Mouse (Mus musculus): ENCODE measurements around the gene B3gntl1.
"Not testable (repeated sequence)": the region's sequence is repeated elsewhere in the genome, so short reads cannot be mapped to it uniquely, and the experiment has no call there.

Gene B3gntl1

DNA sequence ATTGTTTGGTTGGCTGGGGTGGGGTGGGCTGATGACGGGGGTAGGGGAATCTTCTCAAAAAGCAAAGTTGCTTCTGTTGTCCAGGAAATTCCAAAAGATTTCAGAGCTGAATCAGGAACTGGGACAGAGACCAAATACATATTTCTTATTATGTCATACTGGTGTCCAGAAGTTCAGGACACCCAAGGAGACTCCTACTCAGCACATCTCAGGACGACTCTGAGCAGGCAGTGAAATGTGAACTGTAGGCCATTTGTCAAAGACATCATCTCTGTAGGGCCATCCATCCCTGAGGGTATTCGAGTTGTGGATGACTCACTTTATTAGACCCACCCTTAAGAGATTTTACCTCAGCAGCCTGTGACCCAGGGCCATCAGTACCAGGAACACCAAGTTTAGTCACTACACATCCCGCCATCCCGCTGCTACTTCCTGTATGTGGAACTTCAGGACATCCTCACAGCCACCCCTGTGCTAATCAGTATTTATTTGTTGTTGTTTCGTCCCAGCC is 12.6 kb upstream of the B3gntl1 start:
- DNase-seq (ENCODE audit: low spot score in 2 of 2), result no peak

DNA sequence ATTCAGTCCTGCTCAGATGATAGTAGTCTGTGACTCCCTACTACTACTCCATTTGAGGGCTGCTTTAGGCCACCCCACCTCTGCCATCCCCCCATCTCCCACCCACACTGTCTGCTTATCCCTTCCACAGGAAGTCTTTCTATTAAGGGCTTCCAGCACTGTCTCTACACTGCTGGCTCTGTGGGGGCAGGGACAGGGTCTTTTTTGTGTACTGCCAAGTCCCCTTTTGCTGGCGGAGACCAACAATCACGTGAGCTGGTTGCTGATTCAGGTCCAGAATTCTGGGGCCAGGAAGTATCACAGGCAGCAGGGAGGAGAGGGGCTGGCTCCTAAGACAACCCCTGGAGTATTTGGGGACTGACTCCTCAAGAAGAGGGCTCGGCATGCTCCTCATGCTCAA is 10.3 kb upstream of the B3gntl1 start:
- DNase-seq (ENCODE audit: low spot score in 2 of 2), result no peak

DNA sequence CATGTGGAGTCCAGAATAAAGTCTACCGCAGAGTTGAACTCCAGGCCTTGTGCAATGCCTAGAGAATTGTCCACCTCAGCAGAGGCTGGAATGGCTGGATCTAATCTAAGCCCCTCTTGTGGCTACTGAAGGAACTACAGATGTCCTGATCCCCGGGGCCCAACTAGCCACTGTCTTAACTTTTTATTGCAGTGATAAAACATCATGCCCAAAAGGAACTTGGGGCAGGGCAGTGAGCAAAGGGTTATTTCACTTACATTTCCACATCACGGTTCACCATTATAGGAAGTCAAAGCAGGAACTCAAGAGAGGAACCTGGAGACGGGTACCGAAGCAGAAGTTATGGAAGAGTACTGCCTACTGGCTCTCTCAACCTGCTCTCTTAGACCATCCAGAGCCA is 7.8 kb upstream of the B3gntl1 start:
- peak in 1 of 2 experiments; percentile 11 for DNase-seq (ENCODE audit: low spot score in 2 of 2)

DNA sequence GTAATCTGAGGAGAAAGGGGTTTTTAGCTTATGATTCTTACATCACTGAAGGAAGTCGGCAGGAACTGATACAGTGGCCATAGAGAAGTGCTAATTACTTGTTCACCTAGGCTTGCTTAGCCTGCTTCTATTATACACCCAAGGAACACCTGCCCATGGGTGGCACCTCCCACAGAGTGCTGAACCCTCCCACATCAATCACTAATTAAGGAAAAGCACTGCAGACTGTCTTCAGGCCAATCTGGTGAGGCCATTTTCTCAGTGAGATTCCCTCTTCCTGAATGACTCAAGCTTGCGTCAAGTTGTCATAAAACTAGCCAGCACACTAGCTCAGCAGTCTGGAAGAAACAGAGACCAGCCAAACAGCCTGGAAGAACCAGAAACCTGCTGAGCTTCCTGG is 6.6 kb upstream of the B3gntl1 start:
- no peak for DNase-seq (ENCODE audit: low spot score in 2 of 2)

DNA sequence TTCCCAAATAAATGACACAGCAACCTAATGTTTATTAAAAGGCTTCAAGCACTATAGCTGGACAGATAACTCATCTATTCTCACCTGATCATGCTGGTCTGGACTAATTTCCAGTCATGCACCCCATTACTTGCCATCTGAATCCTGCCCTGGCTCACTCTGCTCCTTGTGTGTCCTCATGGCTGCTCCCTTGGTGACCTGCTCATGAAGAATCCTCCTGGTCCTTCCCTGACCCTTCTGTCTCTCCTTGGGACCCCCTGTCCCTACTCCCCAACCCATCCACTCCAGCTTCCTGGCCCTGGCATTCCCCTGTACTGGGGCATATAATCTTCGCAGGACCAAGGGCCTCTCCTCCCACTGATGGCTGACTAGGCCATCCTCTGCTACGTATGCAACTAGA is 3.9 kb upstream of the B3gntl1 start:
- no peak for DNase-seq (ENCODE audit: low spot score in 2 of 2)

DNA sequence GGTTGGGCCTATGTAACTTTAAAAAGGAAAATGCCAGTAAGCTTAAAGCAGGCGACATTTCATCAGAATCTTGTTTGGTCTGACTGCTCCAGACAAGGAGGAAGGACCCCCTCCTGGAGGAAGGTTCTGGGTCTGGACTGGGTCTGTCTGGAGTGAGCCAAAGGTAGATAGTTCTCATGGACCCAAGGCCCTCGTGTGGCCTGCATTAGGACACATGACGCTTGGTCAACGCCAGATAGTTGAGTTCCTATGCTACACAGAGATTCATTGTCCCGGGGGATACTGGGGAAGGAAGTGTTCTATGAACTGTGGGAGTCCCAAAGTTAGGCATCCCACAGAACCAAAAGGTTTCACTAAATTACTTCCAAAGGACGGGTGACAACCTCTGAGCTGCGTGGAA is 676 bp upstream of the B3gntl1 start:
- DNase-seq (ENCODE audit: low spot score in 2 of 2), result no peak

DNA sequence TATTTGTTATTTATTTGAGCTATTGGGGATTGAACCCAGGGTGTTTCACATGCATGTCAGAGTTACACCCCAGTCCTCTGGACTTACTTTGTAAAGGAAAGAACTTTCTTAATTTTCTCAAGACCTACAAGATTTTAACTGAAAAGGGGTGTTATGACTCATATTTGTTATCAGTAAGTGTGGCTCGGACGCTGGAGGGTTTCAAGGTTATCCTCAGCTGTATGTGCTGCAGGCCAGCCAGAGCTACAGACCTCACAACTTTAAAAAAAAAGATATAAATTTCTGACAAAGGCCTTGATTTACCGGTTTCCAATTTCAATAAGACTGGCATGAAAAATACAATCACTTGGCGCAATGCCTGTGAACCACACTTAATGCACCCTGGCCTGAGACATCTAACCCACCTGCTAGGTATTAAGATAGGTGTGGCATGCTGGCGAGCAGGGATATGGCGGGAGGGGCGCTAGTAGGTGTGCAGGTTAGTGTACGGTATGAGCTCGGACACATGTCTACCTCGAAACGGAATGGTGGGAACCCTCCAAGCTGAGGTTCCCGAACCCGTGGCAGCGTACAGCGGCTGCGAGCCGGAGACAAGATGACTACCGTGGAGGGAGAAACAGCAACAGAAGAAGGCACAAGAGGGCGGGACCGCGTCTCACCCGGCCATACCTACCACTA is 502 bp downstream of the B3gntl1 start:
- no peak for DNase-seq (ENCODE audit: low spot score in 2 of 2)

DNA sequence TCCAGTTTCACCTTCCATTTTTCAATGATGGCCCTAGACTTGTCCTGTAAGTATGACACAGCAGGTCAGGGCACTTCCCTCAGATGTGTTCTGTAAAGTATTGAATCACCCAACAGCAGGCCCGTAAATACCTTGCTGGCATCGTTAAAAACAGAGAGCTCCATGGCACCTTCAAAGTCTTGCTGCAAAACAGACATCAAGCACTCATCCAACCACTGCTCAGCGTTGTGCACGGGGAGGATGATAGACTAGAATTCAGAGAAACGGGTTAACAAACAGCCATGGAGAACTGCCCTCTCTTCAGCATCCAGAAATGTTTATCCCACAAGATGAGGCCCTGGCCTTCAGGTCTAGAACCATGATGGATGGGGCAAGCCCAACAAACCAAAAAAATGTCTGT is 2.0 kb downstream of the B3gntl1 start:
- no peak for DNase-seq (ENCODE audit: low spot score in 2 of 2)

DNA sequence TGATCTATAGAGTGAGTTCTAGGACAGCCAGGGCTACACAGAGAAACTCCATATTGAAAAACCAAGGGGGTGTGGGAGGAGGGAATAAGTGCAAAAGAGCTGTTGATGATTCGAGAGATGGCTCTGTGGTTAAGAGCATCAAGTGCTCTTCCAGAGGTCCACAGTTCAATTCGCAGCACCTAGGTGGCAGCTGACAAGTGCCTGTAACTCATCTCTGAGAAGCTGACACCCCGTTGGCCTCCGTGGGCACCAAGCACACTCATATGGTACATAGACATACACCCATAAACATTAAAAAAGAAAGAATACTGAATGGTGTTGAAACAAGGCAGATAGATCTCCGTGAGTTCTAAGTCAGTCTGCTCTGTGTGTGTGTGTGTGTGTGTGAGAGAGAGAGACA is 4.2 kb downstream of the B3gntl1 start:
- DNase-seq (ENCODE audit: low spot score in 2 of 2), result no peak

DNA sequence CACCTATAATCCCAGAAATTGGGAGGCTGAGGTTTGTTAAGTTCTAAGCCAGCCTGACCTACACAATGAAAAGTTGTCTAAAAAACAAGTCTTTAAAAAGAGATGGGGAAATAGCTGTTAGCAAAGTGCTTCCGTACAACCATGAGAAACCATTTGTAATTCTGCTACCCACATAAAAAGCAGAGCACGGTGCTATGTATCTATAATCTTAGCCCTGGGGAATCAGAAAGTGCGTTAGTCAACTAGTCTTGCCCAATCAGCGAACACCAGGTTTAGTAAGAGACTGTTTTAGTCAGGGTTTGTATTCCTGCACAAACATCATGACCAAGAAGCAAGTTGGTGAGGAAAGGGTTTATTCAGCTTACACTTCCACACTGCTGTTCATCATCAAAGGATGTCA is 5.4 kb downstream of the B3gntl1 start:
- no peak for DNase-seq (ENCODE audit: low spot score in 2 of 2)

DNA sequence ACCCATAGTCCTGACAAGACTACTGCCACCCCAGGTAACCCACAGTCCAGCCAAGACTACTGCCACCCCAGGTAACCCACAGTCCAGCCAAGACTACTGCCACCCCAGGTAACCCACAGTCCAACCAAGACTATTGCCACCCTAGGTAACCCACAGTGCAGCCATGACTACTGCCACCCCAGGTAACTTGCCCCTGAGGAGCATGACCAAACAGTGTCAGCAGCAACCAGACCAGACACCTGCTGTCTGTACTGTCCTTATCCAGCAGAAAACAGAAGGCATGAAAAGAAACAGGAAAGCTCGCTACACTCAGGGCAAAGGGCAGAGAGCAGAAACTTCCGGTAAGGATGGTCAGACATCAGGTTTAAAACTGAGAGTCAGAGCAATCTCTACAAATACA is 11.8 kb downstream of the B3gntl1 start:
- DNase-seq (ENCODE audit: low spot score in 2 of 2), result no peak

DNA sequence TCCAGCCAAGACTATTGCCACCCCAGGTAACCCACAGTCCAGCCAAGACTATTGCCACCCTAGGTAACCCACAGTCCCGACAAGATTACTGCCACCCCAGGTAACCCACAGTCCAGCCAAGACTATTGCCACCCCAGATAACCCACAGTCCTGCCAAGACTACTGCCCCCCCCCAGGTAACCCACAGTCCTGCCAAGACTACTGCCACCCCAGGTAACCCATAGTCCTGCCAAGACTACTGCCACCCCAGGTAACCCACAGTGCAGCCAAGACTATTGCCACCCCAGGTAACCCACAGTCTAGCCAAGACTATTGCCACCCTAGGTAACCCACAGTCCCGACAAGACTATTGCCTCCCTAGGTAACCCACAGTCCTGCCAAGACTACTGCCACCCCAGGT is 12.3 kb downstream of the B3gntl1 start:
- DNase-seq (ENCODE audit: low spot score in 2 of 2), result not testable (repeated sequence)

DNA sequence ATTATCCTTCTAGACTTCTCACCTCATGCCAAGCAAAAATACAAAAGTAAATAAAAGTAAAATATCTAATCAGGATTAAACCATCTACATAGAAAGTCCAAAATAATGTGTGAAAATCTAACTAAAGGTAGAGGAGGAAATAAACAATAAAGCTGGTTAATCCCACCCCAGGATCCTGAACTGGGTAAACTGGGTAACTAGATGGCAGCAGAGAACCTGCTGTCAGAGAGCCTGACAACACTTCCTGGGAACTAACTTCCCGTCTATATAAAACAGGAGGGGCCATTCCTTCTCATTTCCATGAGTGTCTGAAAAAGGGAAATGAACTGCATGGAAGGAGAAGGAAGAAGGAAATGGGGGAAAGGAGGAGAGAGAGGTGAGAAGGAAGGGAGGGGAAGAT is 14.8 kb downstream of the B3gntl1 start:
- DNase-seq (ENCODE audit: low spot score in 2 of 2), result no peak

DNA sequence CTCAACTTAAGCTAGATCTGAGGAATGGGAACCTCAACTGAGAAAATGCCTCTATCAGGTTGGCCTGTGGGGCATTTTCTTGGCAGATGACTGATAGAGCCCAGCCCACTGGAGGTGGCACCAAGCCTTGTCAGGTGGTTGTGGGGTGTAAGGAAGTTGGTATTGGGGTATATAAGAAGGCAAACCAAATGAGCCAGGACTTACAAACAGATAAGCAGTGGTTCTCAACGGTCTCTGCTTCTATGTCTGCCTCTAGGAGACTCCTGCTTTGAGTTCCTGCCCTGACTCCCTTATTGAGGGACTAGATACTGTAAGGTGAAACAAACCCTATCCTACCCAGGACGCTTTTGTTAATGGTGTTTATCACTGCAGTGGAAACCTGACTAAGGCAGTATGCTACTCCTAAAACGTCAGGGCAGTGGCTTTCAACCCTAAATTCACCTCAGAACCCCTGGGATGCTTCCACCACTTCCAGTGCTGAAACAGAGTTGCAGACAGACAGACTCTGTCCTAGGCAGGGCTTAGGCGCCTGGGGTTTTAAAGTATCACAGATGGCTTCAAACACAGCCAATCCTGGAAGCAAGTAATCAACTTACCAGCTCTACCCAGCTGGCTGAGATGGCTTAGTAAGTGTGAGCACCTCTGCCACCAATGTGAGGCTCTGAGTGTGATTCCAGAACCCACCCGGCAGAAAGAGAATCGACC is 17.0 kb downstream of the B3gntl1 start:
- DNase-seq (ENCODE audit: low spot score in 2 of 2), result no peak

DNA sequence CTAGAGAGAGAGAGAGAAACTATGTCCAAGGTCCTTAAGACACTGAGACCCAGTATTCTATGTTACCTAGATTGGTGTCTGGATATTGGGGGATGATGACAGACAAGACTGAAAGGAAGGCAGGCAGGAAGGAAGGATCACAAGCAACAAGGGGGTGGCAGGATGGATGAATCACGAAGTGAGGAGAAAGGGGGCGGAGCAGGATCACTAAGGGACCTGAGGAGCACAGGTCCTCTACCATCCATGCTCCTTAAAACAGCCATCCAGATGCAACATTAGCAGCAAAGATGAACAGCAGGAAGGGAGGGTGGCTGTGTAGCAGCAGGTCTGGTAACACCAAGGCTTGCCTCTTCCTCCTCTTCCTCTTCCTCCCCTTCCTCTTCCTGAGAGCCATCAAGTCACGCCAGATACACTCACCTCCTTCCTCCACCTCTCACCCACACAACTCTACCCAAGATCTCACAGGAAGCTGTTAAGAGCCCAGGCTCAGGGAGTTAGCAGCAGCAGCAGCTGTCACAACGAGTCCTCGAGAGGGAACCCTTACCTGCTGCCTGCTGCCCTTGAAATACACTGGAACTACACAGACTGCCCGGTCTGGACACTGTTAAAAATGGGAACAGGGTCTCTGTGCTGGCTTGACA is 17.7 kb downstream of the B3gntl1 start:
- no peak for DNase-seq (ENCODE audit: low spot score in 2 of 2)

DNA sequence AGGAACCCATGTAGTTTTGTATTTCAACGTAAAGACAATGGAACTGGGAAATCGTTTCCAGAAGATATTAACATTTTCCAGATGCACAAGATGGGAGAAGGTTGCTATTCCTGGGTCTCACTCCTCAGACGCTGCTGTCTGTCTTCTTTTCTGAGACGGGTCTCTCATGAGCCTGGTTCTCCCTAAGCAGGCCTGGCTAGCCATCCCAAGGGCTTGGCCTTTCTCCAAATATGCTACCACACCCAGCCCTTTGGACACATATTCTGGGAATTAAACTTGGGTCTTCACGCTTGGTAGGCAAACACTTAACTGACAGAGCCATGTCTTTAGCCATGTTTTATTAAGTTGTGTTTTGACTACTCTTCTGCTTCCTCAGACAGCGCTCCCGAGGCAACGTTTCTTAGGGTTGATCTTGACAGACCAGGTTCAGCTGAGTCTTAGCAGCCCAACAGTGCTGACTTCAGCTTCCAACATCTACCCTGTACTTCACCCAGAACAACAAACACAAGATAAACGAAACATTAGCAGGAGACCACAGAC is 18.5 kb downstream of the B3gntl1 start:
- DNase-seq (ENCODE audit: low spot score in 2 of 2), result no peak

DNA sequence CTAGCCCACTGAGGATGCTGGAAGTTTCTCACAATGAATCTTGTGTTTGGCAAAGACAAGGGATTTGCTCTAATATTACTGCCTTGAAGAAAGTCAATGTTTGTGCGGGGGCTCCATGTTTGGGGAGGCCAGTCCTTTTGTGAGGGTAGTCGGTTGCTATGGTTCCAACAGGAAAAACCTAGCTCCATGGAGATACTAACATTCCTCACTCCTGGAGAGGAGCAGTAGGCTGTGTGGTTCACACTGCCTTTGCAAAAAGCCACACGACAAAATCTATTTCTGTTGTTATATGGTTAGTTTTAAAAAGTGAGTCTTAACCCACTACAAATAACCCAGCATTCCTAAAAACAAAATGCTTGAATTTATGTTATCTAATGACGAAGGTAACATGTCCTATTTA is 19.3 kb downstream of the B3gntl1 start:
- DNase-seq (ENCODE audit: low spot score in 2 of 2), result no peak

DNA sequence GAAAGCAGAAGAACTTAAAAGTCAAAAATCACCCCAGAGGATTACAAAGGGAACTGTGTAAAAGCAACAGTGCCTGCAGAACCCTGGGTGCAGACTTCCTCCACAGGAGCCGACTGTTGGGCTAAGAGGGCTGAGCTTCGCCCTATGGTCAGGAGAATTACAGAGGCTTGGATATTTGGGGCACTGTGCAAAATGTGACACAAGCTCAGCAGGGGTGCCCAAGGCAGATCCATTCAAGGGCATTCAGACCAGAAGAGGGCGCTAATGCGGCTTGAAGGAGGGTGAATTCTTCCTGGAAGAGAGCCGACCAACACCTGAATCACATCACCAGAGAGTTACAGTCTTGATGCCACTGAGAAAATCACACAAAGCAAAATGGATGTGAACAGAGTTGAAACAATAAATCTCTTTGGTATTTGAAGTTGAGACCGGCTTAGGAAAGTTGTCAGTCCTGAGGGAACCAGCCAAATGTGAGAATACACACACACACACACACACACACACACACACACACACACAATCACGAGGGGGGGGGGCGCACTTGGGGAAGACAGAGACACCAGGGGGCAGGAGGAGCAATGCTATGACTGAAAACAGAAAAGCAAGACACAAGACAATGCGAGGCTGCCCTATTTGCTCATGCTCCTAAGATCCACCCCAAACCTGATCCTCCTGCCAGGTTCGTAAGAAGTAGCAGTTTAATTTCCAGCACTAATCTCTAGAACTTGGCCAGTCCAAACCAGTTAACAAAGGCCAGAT is 20.2 kb downstream of the B3gntl1 start:
- peak in 1 of 2 experiments; percentile 54 for DNase-seq (ENCODE audit: low spot score in 2 of 2)

DNA sequence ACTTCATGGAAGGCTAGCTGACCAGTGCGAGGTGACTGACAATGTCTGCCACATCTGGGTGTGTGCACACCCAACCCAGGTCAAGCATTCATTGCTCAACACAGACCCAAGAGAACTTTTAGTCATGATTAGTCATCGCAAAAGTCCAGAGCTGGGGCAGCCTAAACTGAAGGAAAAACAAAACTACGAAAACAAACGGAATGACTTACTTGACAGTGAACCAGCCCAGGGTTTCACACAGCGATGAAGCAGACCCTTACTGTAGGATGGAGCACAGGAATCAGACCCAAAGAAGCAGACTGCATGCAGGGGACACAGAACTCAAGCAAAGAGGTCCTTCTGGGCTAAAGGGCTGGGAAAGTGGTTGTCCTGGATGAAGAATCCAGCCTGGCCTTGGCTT is 21.0 kb downstream of the B3gntl1 start:
- DNase-seq (ENCODE audit: low spot score in 2 of 2), result peak; percentile 59

DNA sequence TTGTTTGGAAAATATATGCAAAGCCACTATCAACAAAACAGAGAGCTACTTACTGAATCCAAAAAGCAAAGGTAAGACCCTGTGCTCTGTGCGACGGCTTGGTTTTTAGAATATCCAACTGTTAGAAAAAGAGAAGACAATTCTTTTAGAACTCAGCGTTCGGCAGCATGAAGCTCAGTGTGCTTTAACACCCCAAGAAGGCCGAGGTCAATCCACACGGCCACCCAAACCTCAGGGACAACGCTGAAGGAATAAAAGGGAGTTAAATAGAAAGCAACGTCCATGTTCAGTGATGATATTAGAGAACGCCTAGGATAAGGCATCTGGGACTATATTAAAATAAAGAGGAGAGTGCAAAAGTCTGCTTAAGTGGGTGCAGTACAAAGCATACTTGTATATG is 21.4 kb downstream of the B3gntl1 start:
- DNase-seq (ENCODE audit: low spot score in 2 of 2), result no peak

DNA sequence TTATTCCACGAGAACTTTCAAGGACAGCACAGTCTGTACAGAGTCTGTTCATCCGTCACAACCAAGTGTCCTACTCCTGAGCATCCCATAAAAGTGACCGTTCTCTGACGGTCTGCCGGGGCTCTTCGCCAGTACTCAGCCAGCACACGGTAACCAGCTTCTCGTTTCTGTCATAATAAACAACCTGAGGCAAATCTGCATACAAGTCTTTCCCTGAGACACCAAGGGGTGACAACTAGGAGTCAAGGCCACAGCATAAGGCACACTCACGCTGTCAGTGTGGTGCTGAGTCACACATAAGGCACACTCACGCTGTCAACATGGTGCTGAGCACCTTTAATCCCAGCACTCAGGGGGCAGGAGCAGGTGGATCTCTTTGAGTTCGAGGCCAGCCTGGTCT is 22.3 kb downstream of the B3gntl1 start:
- no peak for DNase-seq (ENCODE audit: low spot score in 2 of 2)

DNA sequence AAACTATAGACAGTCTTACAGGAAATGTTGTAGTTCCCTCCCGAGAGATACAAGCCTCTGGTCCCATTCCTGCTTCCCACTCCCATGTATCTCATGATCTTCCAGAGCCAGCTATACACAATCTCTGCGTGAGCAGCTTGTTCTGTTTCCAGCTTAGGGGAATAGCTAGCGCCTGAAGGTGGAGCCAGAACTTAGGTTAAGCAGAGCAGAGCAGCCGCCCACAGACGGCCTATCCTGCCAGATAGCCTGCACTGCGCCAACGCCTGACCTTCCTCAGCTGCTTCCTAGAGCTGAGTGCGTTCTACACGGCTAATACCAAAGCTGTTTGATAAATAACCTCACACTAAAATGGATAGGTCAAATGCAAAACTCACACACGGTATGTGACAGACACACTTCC is 23.1 kb downstream of the B3gntl1 start:
- DNase-seq (ENCODE audit: low spot score in 2 of 2), result peak; percentile 41 to 61
